Mouse (Mus musculus) stomach, embryonic 14.5 days (tissue): ENCODE results near the gene Parm1. TPM values are rescaled to one million over a fixed set of nuclear protein-coding genes. Genes with fewer than 3 reads are reported as not detected.

ENCODE experiments used
- ATAC-seq: fragments of 200-750 bp; cut with Nextera tagmentation; 2 replicates; pipeline ENCODE4 v1.8.0; 2017; ENCODE audit warnings: low read depth, moderate TSS enrichment; ENCODE audit not compliant: insufficient number of reproducible peaks, insufficient read depth, low FRiP score
- H3K27ac ChIP-seq: fragments of 300-500 bp; sonication (generic); 2 replicates; pipeline ENCODE4 v1.5.1; 2014; ENCODE audit warnings: mild to moderate bottlenecking, low read length, moderate library complexity, mixed read lengths
- H3K27me3 ChIP-seq: fragments of 300-500 bp; sonication (generic); 2 replicates; pipeline ENCODE4 v1.6.1; 2014; ENCODE audit warnings: low read length, control low read depth, mixed read lengths; ENCODE audit not compliant: control insufficient read depth, insufficient read depth
- H3K36me3 ChIP-seq: fragments of 300-500 bp; sonication (generic); 2 replicates; pipeline ENCODE4 v1.6.1; 2014; ENCODE audit warnings: mild to moderate bottlenecking, control low read depth, low read length, moderate library complexity, mixed read lengths; ENCODE audit not compliant: control insufficient read depth, insufficient read depth
- H3K4me1 ChIP-seq: fragments of 300-500 bp; sonication (generic); 2 replicates; pipeline ENCODE4 v1.6.1; 2014; ENCODE audit warnings: low read length, control low read depth, mixed read lengths; ENCODE audit not compliant: control insufficient read depth, insufficient read depth
- H3K4me2 ChIP-seq: fragments of 300-500 bp; sonication (generic); replicated peaks from 2 replicates; pipeline ENCODE4 v1.6.1; 2014; ENCODE audit warnings: low read depth, low read length, control low read depth
- H3K4me3 ChIP-seq: fragments of 300-500 bp; sonication (generic); 2 replicates; pipeline ENCODE4 v1.5.1; 2014; ENCODE audit warnings: low read depth, low read length, control low read depth
- H3K9ac ChIP-seq: fragments of 300-500 bp; sonication (generic); replicated peaks from 2 replicates; pipeline ENCODE4 v1.6.1; 2014; ENCODE audit warnings: low read depth, mild to moderate bottlenecking, control low read depth, low read length, moderate library complexity, mixed read lengths
- H3K9me3 ChIP-seq: fragments of 300-500 bp; sonication (generic); 2 replicates; pipeline ENCODE4 v1.6.1; 2016; ENCODE audit warnings: low read depth, low read length, control low read depth; ENCODE audit not compliant: control insufficient read depth
- WGBS: fragments of 180-500 bp; shearing (Covaris S2); extraction: QIAGEN DNeasy Blood & Tissue Kit; methylation state at CpG from one replicate; pipeline ENCODE4 v1.1.7; 2014; 5-methylcytosine and 5-hydroxymethylcytosine counted together
- polyA plus RNA-seq: library from polyadenylated mRNA; unstranded; fragments of >200 nt; fragmentation: Nextera tagmentation; extraction: Ambion mirVana; gene quantifications from 2 replicates; pipeline ENCODE4 v1.2.1, GENCODE M21; 2014

Gene Parm1
- polyA plus RNA-seq, 1 experiment from 2014 or later = 22.4 TPM

GRCm38 (mm10) chr5:91609511-91610300 lies 92.3 kb downstream of the Parm1 start:
- H3K4me2 ChIP-seq = no peak overlapping the region
- H3K4me1 ChIP-seq = no peaks in the 10 kb centered on the region
- H3K27me3 ChIP-seq = no peaks in the 10 kb centered on the region
- no peak overlapping the region for H3K4me3 ChIP-seq
- H3K9ac ChIP-seq = no peak overlapping the region
- no peaks in the 10 kb centered on the region for H3K36me3 ChIP-seq
- no peak overlapping the region for H3K27ac ChIP-seq
- WGBS = 59% methylated on average over 3 of the region's 3 CpGs
- H3K9me3 ChIP-seq = no peaks in the 10 kb centered on the region
- no peak for ATAC-seq

GRCm38 (mm10) chr5:91610499-91610898 lies 93.1 kb downstream of the Parm1 start:
- ATAC-seq = no peak
- Histone ChIP-seq H3K27ac (no peak overlapping the region), H3K27me3 (no peaks in the 10 kb centered on the region), H3K4me1 (no peaks in the 10 kb centered on the region), H3K36me3 (no peaks in the 10 kb centered on the region), H3K4me3 (no peak overlapping the region), H3K4me2 (no peak overlapping the region), H3K9me3 (no peaks in the 10 kb centered on the region), H3K9ac (no peak overlapping the region)
- WGBS = 85% methylated on average over 2 of the region's 2 CpGs

GRCm38 (mm10) chr5:91611589-91611988 lies 94.2 kb downstream of the Parm1 start:
- no peak overlapping the region for H3K4me2 ChIP-seq
- H3K36me3 ChIP-seq = no peaks in the 10 kb centered on the region
- no peaks in the 10 kb centered on the region for H3K27me3 ChIP-seq
- H3K9me3 ChIP-seq = no peaks in the 10 kb centered on the region
- H3K9ac ChIP-seq = no peak overlapping the region
- H3K27ac ChIP-seq = no peak overlapping the region
- H3K4me1 ChIP-seq = no peaks in the 10 kb centered on the region
- WGBS = 85% methylated on average over 3 of the region's 3 CpGs
- H3K4me3 ChIP-seq = no peak overlapping the region
- ATAC-seq = no peak

- H3K4me3 ChIP-seq = no peak overlapping the region
- no peak overlapping the region for H3K27ac ChIP-seq
- no peak for ATAC-seq
- no peaks in the 10 kb centered on the region for H3K27me3 ChIP-seq
- no peak overlapping the region for H3K9ac ChIP-seq
- H3K36me3 ChIP-seq = no peaks in the 10 kb centered on the region
- H3K4me1 ChIP-seq = no peaks in the 10 kb centered on the region
- no peak overlapping the region for H3K4me2 ChIP-seq
- 82% methylated on average over 11 of the region's 11 CpGs for WGBS
- H3K9me3 ChIP-seq = no peaks in the 10 kb centered on the region
These were observed 100.2 kb downstream of the Parm1 start for GRCm38 (mm10) chr5:91617331-91618233.

- no peaks in the 10 kb centered on the region for H3K36me3 ChIP-seq
- H3K27me3 ChIP-seq = no peaks in the 10 kb centered on the region
- WGBS = 54% methylated on average over 4 of the region's 4 CpGs
- no peak overlapping the region for H3K9ac ChIP-seq
- no peak; the same call in 1 of the 2 replicates for ATAC-seq
- no peaks in the 10 kb centered on the region for H3K4me1 ChIP-seq
- H3K27ac ChIP-seq = no peak overlapping the region
- no peak overlapping the region for H3K4me2 ChIP-seq
- no peak overlapping the region for H3K4me3 ChIP-seq
- H3K9me3 ChIP-seq = no peaks in the 10 kb centered on the region
These were observed 101.3 kb downstream of the Parm1 start for GRCm38 (mm10) chr5:91618661-91619173.

- Histone ChIP-seq H3K9me3 (no peaks in the 10 kb centered on the region), H3K27me3 (no peaks in the 10 kb centered on the region), H3K9ac (no peak overlapping the region), H3K27ac (no peak overlapping the region), H3K4me3 (no peak overlapping the region), H3K36me3 (no peaks in the 10 kb centered on the region), H3K4me1 (no peaks in the 10 kb centered on the region), H3K4me2 (no peak overlapping the region)
- WGBS = 88% methylated on average over 6 of the region's 6 CpGs
- ATAC-seq = no peak
These were observed 103.8 kb downstream of the Parm1 start for GRCm38 (mm10) chr5:91621197-91621596.

GRCm38 (mm10) chr5:91626823-91627222 lies 109.4 kb downstream of the Parm1 start:
- Histone ChIP-seq H3K27ac (no peak overlapping the region), H3K4me1 (no peaks in the 10 kb centered on the region), H3K36me3 (no peaks in the 10 kb centered on the region), H3K9me3 (no peaks in the 10 kb centered on the region), H3K4me2 (no peak overlapping the region), H3K9ac (no peak overlapping the region), H3K4me3 (no peak overlapping the region), H3K27me3 (no peaks in the 10 kb centered on the region)
- WGBS = 93% methylated on average over 7 of the region's 7 CpGs
- no peak for ATAC-seq

GRCm38 (mm10) chr5:91629472-91629871 lies 112.1 kb downstream of the Parm1 start:
- H3K36me3 ChIP-seq = no peaks in the 10 kb centered on the region
- no peak overlapping the region for H3K4me2 ChIP-seq
- ATAC-seq = no peak
- H3K27ac ChIP-seq = no peak overlapping the region
- H3K4me3 ChIP-seq = no peak overlapping the region
- no peaks in the 10 kb centered on the region for H3K27me3 ChIP-seq
- no peaks in the 10 kb centered on the region for H3K4me1 ChIP-seq
- H3K9ac ChIP-seq = no peak overlapping the region
- H3K9me3 ChIP-seq = no peaks in the 10 kb centered on the region
- 54% methylated on average over 5 of the region's 5 CpGs for WGBS
